Mouse (Mus musculus) midbrain, embryonic 10.5 days (tissue): ENCODE data around the gene Gpr132. TPM values are rescaled to one million over a fixed set of nuclear protein-coding genes. Genes with fewer than 3 reads are reported as not detected.
"Not testable (repeated sequence)": the region's sequence is repeated elsewhere in the genome, so short reads cannot be mapped to it uniquely, and the experiment has no call there.

Source experiments
- DNase-seq: peaks from one replicate; pipeline ENCODE4 v3.0.0-alpha.2; 2017; ENCODE audit warnings: low spot score
- H3K27ac ChIP-seq: fragments of 300-500 bp; sonication (generic); replicated peaks from 2 replicates; pipeline ENCODE4 v1.5.1; 2016; ENCODE audit warnings: mild to moderate bottlenecking
- H3K27me3 ChIP-seq: fragments of 300-500 bp; sonication (generic); 2 replicates; pipeline ENCODE4 v1.6.1; 2016; ENCODE audit warnings: low read depth, mild to moderate bottlenecking; ENCODE audit not compliant: poor library complexity, severe bottlenecking
- H3K36me3 ChIP-seq: fragments of 300-500 bp; sonication (generic); 2 replicates; pipeline ENCODE4 v1.6.1; 2016; ENCODE audit warnings: mild to moderate bottlenecking, moderate library complexity
- H3K4me1 ChIP-seq: fragments of 300-500 bp; sonication (generic); 2 replicates; pipeline ENCODE4 v1.6.1; 2016
- H3K4me3 ChIP-seq: fragments of 300-500 bp; sonication (generic); 2 replicates; pipeline ENCODE4 v1.5.1; 2016; ENCODE audit warnings: mild to moderate bottlenecking, moderate library complexity
- H3K9me3 ChIP-seq: fragments of 300-500 bp; sonication (generic); replicated peaks from 2 replicates; pipeline ENCODE4 v1.6.1; 2016; ENCODE audit warnings: mild to moderate bottlenecking
- WGBS: fragments of 180-500 bp; shearing (Covaris S2); methylation state at CpG from one replicate; pipeline ENCODE4 v1.1.7; 2016; 5-methylcytosine and 5-hydroxymethylcytosine counted together
- polyA plus RNA-seq: library from polyadenylated mRNA; unstranded; fragments of >200 nt; fragmentation: Nextera tagmentation; extraction: Ambion mirVana; gene quantifications from 2 replicates; pipeline ENCODE4 v1.2.1, GENCODE M21; 2016

Gene Gpr132
- polyA plus RNA-seq, 1 experiment from 2014 or later: not detected

GRCm38 (mm10) chr12:112858581-112859336 lies 9.3 kb downstream of the Gpr132 start:
- H3K4me1 ChIP-seq: peaks cover 10% of the 10 kb centered on the region
- H3K27me3 ChIP-seq: no peaks in the 10 kb centered on the region
- WGBS: 90% methylated on average over 9 of the region's 9 CpGs
- no peak overlapping the region for H3K4me3 ChIP-seq
- H3K27ac ChIP-seq: no peak overlapping the region
- no peaks in the 10 kb centered on the region for H3K36me3 ChIP-seq
- H3K9me3 ChIP-seq: no peaks in the 10 kb centered on the region
- DNase-seq: no peak

GRCm38 (mm10) chr12:112857021-112857925 lies 10.8 kb downstream of the Gpr132 start:
- DNase-seq: no peak
- no peak overlapping the region for H3K4me3 ChIP-seq
- H3K9me3 ChIP-seq: no peaks in the 10 kb centered on the region
- peaks cover 10% of the 10 kb centered on the region for H3K4me1 ChIP-seq
- no peaks in the 10 kb centered on the region for H3K27me3 ChIP-seq
- 74% methylated on average over 9 of the region's 9 CpGs for WGBS
- H3K36me3 ChIP-seq: no peaks in the 10 kb centered on the region
- H3K27ac ChIP-seq: no peak overlapping the region; the same call in 1 of the 2 replicates

GRCm38 (mm10) chr12:112856338-112856737 lies 11.7 kb downstream of the Gpr132 start:
- Histone ChIP-seq H3K4me1 (0 out of 2 replicates have a peak, but pooled peaks cover 2% of the 10 kb centered on the region), H3K27me3 (no peaks in the 10 kb centered on the region), H3K36me3 (no peaks in the 10 kb centered on the region), H3K4me3 (no peak overlapping the region), H3K9me3 (no peaks in the 10 kb centered on the region), H3K27ac (no peak overlapping the region)
- no peak for DNase-seq
- 88% methylated on average over 3 of the region's 3 CpGs for WGBS

- Histone ChIP-seq H3K27ac (no peak overlapping the region), H3K4me3 (no peak overlapping the region), H3K36me3 (no peaks in the 10 kb centered on the region), H3K27me3 (no peaks in the 10 kb centered on the region), H3K4me1 (0 out of 2 replicates have a peak, but pooled peaks cover 5% of the 10 kb centered on the region), H3K9me3 (no peaks in the 10 kb centered on the region)
- 79% methylated on average over 7 of the region's 7 CpGs for WGBS
- DNase-seq: no peak
Observed at GRCm38 (mm10) chr12:112854610-112855333, 13.3 kb downstream of the Gpr132 start.

- 89% methylated on average over 11 of the region's 11 CpGs for WGBS
- no peaks in the 10 kb centered on the region for H3K9me3 ChIP-seq
- no peak for DNase-seq
- H3K4me1 ChIP-seq: 0 out of 2 replicates have a peak, but pooled peaks cover 5% of the 10 kb centered on the region
- no peak overlapping the region for H3K4me3 ChIP-seq
- no peaks in the 10 kb centered on the region for H3K36me3 ChIP-seq
- H3K27ac ChIP-seq: no peak overlapping the region
- H3K27me3 ChIP-seq: no peaks in the 10 kb centered on the region
Observed at GRCm38 (mm10) chr12:112853050-112853729, 14.8 kb downstream of the Gpr132 start.

GRCm38 (mm10) chr12:112851116-112851515 lies 16.9 kb downstream of the Gpr132 start:
- 0 out of 2 replicates have a peak, but pooled peaks cover 3% of the 10 kb centered on the region for H3K4me1 ChIP-seq
- WGBS: 49% methylated on average over 8 of the region's 8 CpGs
- H3K36me3 ChIP-seq: no peaks in the 10 kb centered on the region
- H3K27ac ChIP-seq: no peak overlapping the region
- no peaks in the 10 kb centered on the region for H3K9me3 ChIP-seq
- no peaks in the 10 kb centered on the region for H3K27me3 ChIP-seq
- no peak overlapping the region for H3K4me3 ChIP-seq
- DNase-seq: no peak

- H3K4me3 ChIP-seq: no peak overlapping the region
- DNase-seq: no peak
Observed at GRCm38 (mm10) chr12:112850344-112850743, 17.7 kb downstream of the Gpr132 start.

GRCm38 (mm10) chr12:112849235-112850022 lies 18.6 kb downstream of the Gpr132 start:
- H3K27me3 ChIP-seq: no peaks in the 10 kb centered on the region
- no peak for DNase-seq
- no peak overlapping the region for H3K27ac ChIP-seq
- H3K9me3 ChIP-seq: no peaks in the 10 kb centered on the region
- H3K4me3 ChIP-seq: no peak overlapping the region
- H3K4me1 ChIP-seq: 0 out of 2 replicates have a peak, but pooled peaks cover 3% of the 10 kb centered on the region
- 89% methylated on average over 11 of the region's 11 CpGs for WGBS
- no peaks in the 10 kb centered on the region for H3K36me3 ChIP-seq

More at GRCm38 (mm10) chr12:112850344-112850743, 17.7 kb downstream of the Gpr132 start:
- no peaks in the 10 kb centered on the region for H3K9me3 ChIP-seq
- no peaks in the 10 kb centered on the region for H3K27me3 ChIP-seq
- H3K4me1 ChIP-seq: 0 out of 2 replicates have a peak, but pooled peaks cover 3% of the 10 kb centered on the region
- no peaks in the 10 kb centered on the region for H3K36me3 ChIP-seq
- H3K27ac ChIP-seq: no peak overlapping the region
- 88% methylated on average over 9 of the region's 9 CpGs for WGBS

GRCm38 (mm10) chr12:112847880-112848279 lies 20.1 kb downstream of the Gpr132 start:
- 98% methylated on average over 2 of the region's 2 CpGs for WGBS
- Histone ChIP-seq H3K27ac (no peak overlapping the region), H3K36me3 (no peaks in the 10 kb centered on the region), H3K27me3 (no peaks in the 10 kb centered on the region), H3K4me1 (0 out of 2 replicates have a peak, but pooled peaks cover 3% of the 10 kb centered on the region), H3K9me3 (no peaks in the 10 kb centered on the region), H3K4me3 (no peak overlapping the region)
- no peak for DNase-seq

GRCm38 (mm10) chr12:112843803-112844202 lies 24.2 kb downstream of the Gpr132 start:
- WGBS: 17% methylated on average over 3 of the region's 3 CpGs
- no peaks in the 10 kb centered on the region for H3K9me3 ChIP-seq
- H3K27me3 ChIP-seq: no peaks in the 10 kb centered on the region
- peak; percentile 82 for DNase-seq
- no peaks in the 10 kb centered on the region for H3K36me3 ChIP-seq
- no peak overlapping the region for H3K4me3 ChIP-seq
- H3K4me1 ChIP-seq: no peaks in the 10 kb centered on the region
- no peak overlapping the region for H3K27ac ChIP-seq

- not testable (repeated sequence) for DNase-seq
Observed at GRCm38 (mm10) chr12:112842128-112842527, 25.9 kb downstream of the Gpr132 start.

More at GRCm38 (mm10) chr12:112842128-112842527, 25.9 kb downstream of the Gpr132 start:
- H3K27me3 ChIP-seq, H3K4me1 ChIP-seq, H3K27ac ChIP-seq, H3K9me3 ChIP-seq, H3K36me3 ChIP-seq, H3K4me3 ChIP-seq: not testable (repeated sequence)
- 83% methylated on average over 2 of the region's 2 CpGs for WGBS
